In the genomic region with DNA sequence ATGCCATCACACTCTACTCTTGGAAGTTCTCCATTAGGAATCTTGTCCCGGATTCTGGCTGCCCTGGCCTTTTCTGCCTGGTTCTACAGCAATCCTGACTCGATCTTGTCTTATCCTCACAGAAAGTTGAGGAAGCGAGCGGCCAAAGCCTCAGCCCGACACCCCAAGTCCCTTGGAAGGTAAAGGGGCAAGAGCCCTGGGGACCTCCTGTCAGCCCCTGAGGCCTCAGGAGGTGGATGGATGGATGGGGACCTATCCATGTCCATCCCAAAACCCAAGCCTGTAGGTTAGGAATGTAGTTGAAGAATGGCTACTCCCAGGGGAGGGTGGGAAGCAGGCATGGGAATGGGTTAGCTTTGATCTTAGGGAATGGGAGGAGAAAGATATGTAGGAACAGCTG, we compare ENCODE assay signal across 30 mouse cellular contexts. TPM values are rescaled to one million over a fixed set of nuclear protein-coding genes. Genes with fewer than 3 reads are reported as not detected.
DNase-seq lines count a peak whose midpoint lies in the region; ATAC-seq and TF ChIP-seq lines count a peak whose summit lies in the region.
"Had no signal": no experiment of that assay in that cellular context is flagged by ENCODE, and none has a peak within 500 bp of the region (broad histone marks: within the 10 kb centered on the region; RNA-seq: fewer than 3 reads in every experiment).

No protein-coding gene starts in this region.

- H3K9me3 ChIP-seq in heart, embryonic 14.5 days (ENCODE audit: control insufficient read depth, low read length): no peaks in the 10 kb centered on the region
- no peaks in the 10 kb centered on the region for H3K9me3 ChIP-seq in midbrain, embryonic 11.5 days (ENCODE audit: control insufficient read depth, low read length)
- no peaks in the 10 kb centered on the region for H3K9me3 ChIP-seq in midbrain, embryonic 13.5 days
- H3K9me3 ChIP-seq: embryonic facial prominence, embryonic 13.5 days; forebrain, embryonic 10.5 days; forebrain, embryonic 15.5 days; G1E; heart, embryonic 15.5 days; hindbrain, embryonic 12.5 days; lung, embryonic 15.5 days; midbrain, embryonic 15.5 days; neural tube, embryonic 15.5 days had no signal

- 92% methylated on average over 5 of the region's 5 CpGs for WGBS in heart, embryonic 14.5 days
- WGBS in midbrain, embryonic 11.5 days: 86% methylated on average over 5 of the region's 5 CpGs
- 92% methylated on average over 5 of the region's 5 CpGs for WGBS in midbrain, embryonic 13.5 days

- peak overlapping the region; percentile 12; the same call in 1 of the 2 replicates for H3K27ac ChIP-seq in gastrocnemius, adult 2 months
- peak overlapping the region; percentile 52 to 70; a peak in 3 of 4 replicates for H3K27ac ChIP-seq in heart, embryonic 14.5 days (replicated peaks in 1 of 2; ENCODE audit: control insufficient read depth in 1 of 2, insufficient read depth in 1 of 2, low read depth in 2 of 2, low read length in 2 of 2)
- no peak overlapping the region for H3K27ac ChIP-seq in midbrain, embryonic 11.5 days (ENCODE audit: low read depth, low read length)
- no peak overlapping the region for H3K27ac ChIP-seq in midbrain, embryonic 13.5 days
- H3K27ac ChIP-seq: embryonic facial prominence, embryonic 13.5 days; forebrain, embryonic 10.5 days; forebrain, embryonic 15.5 days; hindbrain, embryonic 12.5 days; liver, embryonic 14.5 days; lung, embryonic 15.5 days; midbrain, embryonic 15.5 days; neural tube, embryonic 15.5 days had no signal

- H3K36me3 ChIP-seq in heart, embryonic 14.5 days (ENCODE audit: control insufficient read depth, insufficient read depth, low read length): no peaks in the 10 kb centered on the region
- H3K36me3 ChIP-seq in midbrain, embryonic 11.5 days (ENCODE audit: control insufficient read depth, insufficient read depth, low read length): no peaks in the 10 kb centered on the region
- no peaks in the 10 kb centered on the region for H3K36me3 ChIP-seq in midbrain, embryonic 13.5 days
- H3K36me3 ChIP-seq: embryonic facial prominence, embryonic 13.5 days; forebrain, embryonic 10.5 days; forebrain, embryonic 15.5 days; G1E; heart, embryonic 15.5 days; hindbrain, embryonic 12.5 days; lung, embryonic 15.5 days; midbrain, embryonic 15.5 days; neural tube, embryonic 15.5 days had no signal

- peaks cover 16 to 17% of the 10 kb centered on the region in 2 experiments for H3K4me1 ChIP-seq in heart, embryonic 14.5 days (ENCODE audit: control insufficient read depth in 2 of 2, insufficient read depth in 2 of 2, low read length in 2 of 2)
- no peaks in the 10 kb centered on the region for H3K4me1 ChIP-seq in midbrain, embryonic 11.5 days (ENCODE audit: control insufficient read depth, insufficient read depth, low read length)
- H3K4me1 ChIP-seq in midbrain, embryonic 13.5 days (replicated peaks): no peaks in the 10 kb centered on the region
- H3K4me1 ChIP-seq: embryonic facial prominence, embryonic 13.5 days; forebrain, embryonic 15.5 days; hindbrain, embryonic 12.5 days; midbrain, embryonic 15.5 days; neural tube, embryonic 15.5 days had no signal

- no peak overlapping the region for H3K4me3 ChIP-seq in gastrocnemius, adult 2 months
- no peak overlapping the region for H3K4me3 ChIP-seq in heart, embryonic 14.5 days (ENCODE audit: control insufficient read depth in 1 of 2, insufficient read depth in 1 of 2, low read depth in 1 of 2, low read length in 2 of 2)
- no peak overlapping the region for H3K4me3 ChIP-seq in midbrain, embryonic 11.5 days (ENCODE audit: low read depth, low read length)
- H3K4me3 ChIP-seq in midbrain, embryonic 13.5 days (replicated peaks): no peak overlapping the region
- H3K4me3 ChIP-seq: embryonic facial prominence, embryonic 13.5 days; forebrain, embryonic 10.5 days; forebrain, embryonic 15.5 days; heart, embryonic 15.5 days; hindbrain, embryonic 12.5 days; lung, embryonic 15.5 days; midbrain, embryonic 15.5 days; neural tube, embryonic 15.5 days had no signal

- no peak for ATAC-seq in heart, embryonic 14.5 days (ENCODE audit: insufficient number of reproducible peaks, insufficient read depth, low FRiP score, low read depth)
- no peak for ATAC-seq in midbrain, embryonic 11.5 days (ENCODE audit: low FRiP score)
- no peak for ATAC-seq in midbrain, embryonic 13.5 days
- no peak for ATAC-seq in frontal cortex, adult (ENCODE audit: low TSS enrichment)
- ATAC-seq: forebrain, embryonic 15.5 days; intestine, embryonic 16.5 days; midbrain, embryonic 15.5 days had no signal

- DNase-seq in gastrocnemius, adult 2 months: no peak
- DNase-seq in gastrocnemius, postnatal 25 days: no peak
- no peak for DNase-seq in heart, postnatal 4 days
- peak; percentile 60 for DNase-seq in midbrain, embryonic 11.5 days (ENCODE audit: low spot score, missing footprints)
- no peak for DNase-seq in spleen, postnatal 14 days (ENCODE audit: low spot score in 2 of 2)
- DNase-seq: adrenal gland, adult 8-10 months; cerebellum, adult 11 months; cerebellum, adult 9-11 months; kidney, adult 8-10 months; layer of hippocampus, postnatal 36 days; left cerebral cortex, postnatal 4 days; liver; right cerebral cortex, postnatal 25 days; thymus, adult 2 months; thymus, postnatal 36 days had no signal

- TF ChIP-seq CTCF in gastrocnemius, adult 2 months (IDR thresholded peaks at IDR 0.05): no peak

- intact Hi-C loops in gastrocnemius, adult 2 months (cut with DNase I): no loop called here

- H3K27me3 ChIP-seq in heart, embryonic 14.5 days (ENCODE audit: control insufficient read depth, insufficient read depth, low read length): peaks cover 2% of the 10 kb centered on the region; the same call in 1 of the 2 replicates
- no peaks in the 10 kb centered on the region for H3K27me3 ChIP-seq in midbrain, embryonic 11.5 days (ENCODE audit: control insufficient read depth, insufficient read depth, low read length)
- no peaks in the 10 kb centered on the region; the same call in 1 of the 2 replicates for H3K27me3 ChIP-seq in midbrain, embryonic 13.5 days
- H3K27me3 ChIP-seq: CH12.LX; embryonic facial prominence, embryonic 13.5 days; forebrain, embryonic 15.5 days; hindbrain, embryonic 12.5 days; lung, embryonic 15.5 days; midbrain, embryonic 15.5 days; neural tube, embryonic 15.5 days had no signal

- no peak overlapping the region for H3K4me2 ChIP-seq in heart, embryonic 14.5 days (ENCODE audit: low read length)
- no peak overlapping the region for H3K4me2 ChIP-seq in midbrain, embryonic 11.5 days
- H3K4me2 ChIP-seq in midbrain, embryonic 13.5 days (replicated peaks): no peak overlapping the region
- H3K4me2 ChIP-seq: embryonic facial prominence, embryonic 13.5 days; forebrain, embryonic 15.5 days; heart, embryonic 15.5 days; hindbrain, embryonic 12.5 days; lung, embryonic 15.5 days; midbrain, embryonic 15.5 days; neural tube, embryonic 15.5 days had no signal

- no peak overlapping the region for H3K9ac ChIP-seq in heart, embryonic 14.5 days (ENCODE audit: low read length)
- no peak overlapping the region for H3K9ac ChIP-seq in midbrain, embryonic 11.5 days (ENCODE audit: low read length)
- H3K9ac ChIP-seq in midbrain, embryonic 13.5 days (replicated peaks): no peak overlapping the region
- H3K9ac ChIP-seq: embryonic facial prominence, embryonic 13.5 days; forebrain, embryonic 15.5 days; heart, embryonic 15.5 days; hindbrain, embryonic 12.5 days; liver, embryonic 14.5 days; lung, embryonic 15.5 days; midbrain, embryonic 15.5 days; neural tube, embryonic 15.5 days had no signal

RNA-seq across cellular contexts. Expression of a gene that starts 10.0 kb away (rescaled TPM):
- total RNA-seq in gastrocnemius, adult 2 months (2021): 1 to 10 TPM; 2.1 to 3.5 TPM
- 1 to 10 TPM; 4.2 to 5.3 TPM for total RNA-seq in gastrocnemius, postnatal 25 days (2021)
- polyA plus RNA-seq in heart, embryonic 14.5 days (2014; fragmentation: Nextera tagmentation; extraction: Ambion mirVana): 3.8 and 6.2 TPM in 2 replicates
- total RNA-seq in heart, postnatal 4 days (2021): 1 to 10 TPM; 4.7 to 6.0 TPM
- polyA plus RNA-seq in midbrain, embryonic 11.5 days (2014; fragmentation: Nextera tagmentation; extraction: Ambion mirVana): 6.6 and 6.8 TPM in 2 replicates
- 4.7 and 6.2 TPM in 2 replicates for polyA plus RNA-seq in midbrain, embryonic 13.5 days (2015; fragmentation: Nextera tagmentation; extraction: Ambion mirVana)

RNA-seq across cellular contexts. Expression of a gene that starts 10.3 kb away (rescaled TPM):
- 100 to 1,000 TPM in 1 of 2 experiments, 10 to 100 TPM in 1; 94.5 to 101 TPM for total RNA-seq in gastrocnemius, adult 2 months (2021)
- total RNA-seq in gastrocnemius, postnatal 25 days (2021): 10 to 100 TPM; 71.8 to 82.5 TPM
- polyA plus RNA-seq in heart, embryonic 14.5 days (2014; fragmentation: Nextera tagmentation; extraction: Ambion mirVana): 87.8 and 95.5 TPM in 2 replicates
- total RNA-seq in heart, postnatal 4 days (2021): 10 to 100 TPM; 84.1 to 88.4 TPM
- polyA plus RNA-seq in midbrain, embryonic 11.5 days (2014; fragmentation: Nextera tagmentation; extraction: Ambion mirVana): 109 and 111 TPM in 2 replicates
- polyA plus RNA-seq in midbrain, embryonic 13.5 days (2015; fragmentation: Nextera tagmentation; extraction: Ambion mirVana): 160 and 165 TPM in 2 replicates

RNA-seq across cellular contexts. Expression of a gene that starts 10.7 kb away (rescaled TPM):
- 1 to 10 TPM; 1.3 to 4.1 TPM for total RNA-seq in gastrocnemius, adult 2 months (2021)
- 1 to 10 TPM; 1.9 to 2.6 TPM for total RNA-seq in gastrocnemius, postnatal 25 days (2021)
- 4.3 and 6.4 TPM in 2 replicates for polyA plus RNA-seq in heart, embryonic 14.5 days (2014; fragmentation: Nextera tagmentation; extraction: Ambion mirVana)
- 1 to 10 TPM; 5.3 to 6.1 TPM for total RNA-seq in heart, postnatal 4 days (2021)
- 4.0 and 5.2 TPM in 2 replicates for polyA plus RNA-seq in midbrain, embryonic 11.5 days (2014; fragmentation: Nextera tagmentation; extraction: Ambion mirVana)
- polyA plus RNA-seq in midbrain, embryonic 13.5 days (2015; fragmentation: Nextera tagmentation; extraction: Ambion mirVana): 3.1 and 4.1 TPM in 2 replicates

RNA-seq across cellular contexts. Expression of a gene that starts 11.1 kb away (rescaled TPM):
- total RNA-seq in gastrocnemius, adult 2 months (2021): 10 to 100 TPM; 14.1 to 21.5 TPM
- 10 to 100 TPM; 16.5 to 18.4 TPM for total RNA-seq in gastrocnemius, postnatal 25 days (2021)
- 42.8 and 47.6 TPM in 2 replicates for polyA plus RNA-seq in heart, embryonic 14.5 days (2014; fragmentation: Nextera tagmentation; extraction: Ambion mirVana)
- total RNA-seq in heart, postnatal 4 days (2021): 10 to 100 TPM; 42.6 to 43.5 TPM
- polyA plus RNA-seq in midbrain, embryonic 11.5 days (2014; fragmentation: Nextera tagmentation; extraction: Ambion mirVana): 28.2 and 30.0 TPM in 2 replicates
- 62.4 and 65.3 TPM in 2 replicates for polyA plus RNA-seq in midbrain, embryonic 13.5 days (2015; fragmentation: Nextera tagmentation; extraction: Ambion mirVana)

RNA-seq across cellular contexts. Expression of a gene that starts 13.7 kb away (rescaled TPM):
- total RNA-seq in gastrocnemius, adult 2 months (2021): 1 to 10 TPM in 1 of 2 experiments, under 1 TPM in 1; 0.20 to 1.1 TPM
- under 1 TPM; 0.26 to 0.51 TPM for total RNA-seq in gastrocnemius, postnatal 25 days (2021)
- polyA plus RNA-seq in heart, embryonic 14.5 days (2014; fragmentation: Nextera tagmentation; extraction: Ambion mirVana): 0.38 and 0.46 TPM in 2 replicates
- under 1 TPM; 0.59 to 0.62 TPM for total RNA-seq in heart, postnatal 4 days (2021)
- polyA plus RNA-seq in midbrain, embryonic 11.5 days (2014; fragmentation: Nextera tagmentation; extraction: Ambion mirVana): 0.43 and 0.68 TPM in 2 replicates
- polyA plus RNA-seq in midbrain, embryonic 13.5 days (2015; fragmentation: Nextera tagmentation; extraction: Ambion mirVana): 0.75 and 1.00 TPM in 2 replicates

Comparison
In these comparisons a context has a peak if more than half of its experiments do, and no peak if none do; other contexts are left out.
1. H3K27ac ChIP-seq: peak in gastrocnemius, adult 2 months (single experiment) and heart, embryonic 14.5 days (2 of 2); none in midbrain, embryonic 11.5 days (single experiment) and midbrain, embryonic 13.5 days (single experiment).